Mouse (Mus musculus) hindbrain, embryonic 13.5 days (tissue): Measurements from ENCODE around the gene Pnmal1. TPM values are rescaled to one million over a fixed set of nuclear protein-coding genes. Genes with fewer than 3 reads are reported as not detected.

ENCODE experiments used
- ATAC-seq: fragments of 200-750 bp; cut with Nextera tagmentation; 2 replicates; pipeline ENCODE4 v1.8.0; 2017; ENCODE audit warnings: moderate TSS enrichment; ENCODE audit not compliant: low FRiP score
- H3K27ac ChIP-seq: fragments of 300-500 bp; sonication (generic); 2 replicates; pipeline ENCODE4 v1.5.1; 2015; ENCODE audit warnings: inconsistent platforms, mild to moderate bottlenecking, moderate library complexity
- H3K27me3 ChIP-seq: fragments of 300-500 bp; sonication (generic); 2 replicates; pipeline ENCODE4 v1.6.1; 2015; ENCODE audit warnings: mild to moderate bottlenecking, inconsistent platforms
- H3K36me3 ChIP-seq: fragments of 300-500 bp; sonication (generic); 2 replicates; pipeline ENCODE4 v1.6.1; 2015; ENCODE audit warnings: mild to moderate bottlenecking, inconsistent platforms
- H3K4me1 ChIP-seq: fragments of 300-500 bp; sonication (generic); replicated peaks from 2 replicates; pipeline ENCODE4 v1.6.1; 2015; ENCODE audit warnings: inconsistent platforms
- H3K4me2 ChIP-seq: fragments of 300-500 bp; sonication (generic); 2 replicates; pipeline ENCODE4 v1.6.1; 2015; ENCODE audit warnings: inconsistent platforms, mild to moderate bottlenecking, moderate library complexity
- H3K4me3 ChIP-seq: fragments of 300-500 bp; sonication (generic); 2 replicates; pipeline ENCODE4 v1.5.1; 2015; ENCODE audit warnings: mild to moderate bottlenecking, inconsistent platforms
- H3K9ac ChIP-seq: fragments of 300-500 bp; sonication (generic); 2 replicates; pipeline ENCODE4 v1.6.1; 2015; ENCODE audit warnings: mild to moderate bottlenecking, inconsistent platforms
- H3K9me3 ChIP-seq: fragments of 300-500 bp; sonication (generic); 2 replicates; pipeline ENCODE4 v1.6.1; 2016; ENCODE audit warnings: inconsistent platforms
- WGBS: fragments of 180-500 bp; shearing (Covaris S2); methylation state at CpG from one replicate; pipeline ENCODE4 v1.1.7; 2015; 5-methylcytosine and 5-hydroxymethylcytosine counted together
- polyA plus RNA-seq: library from polyadenylated mRNA; unstranded; fragments of >200 nt; fragmentation: Nextera tagmentation; extraction: Ambion mirVana; gene quantifications from 2 replicates; pipeline ENCODE4 v1.2.1, GENCODE M21; 2015

The Pnmal1 gene
- polyA plus RNA-seq, 1 experiment from 2014 or later = 42.0 TPM

- Histone ChIP-seq H3K9me3 (no peaks in the 10 kb centered on the region), H3K27ac (no peak overlapping the region), H3K27me3 (no peaks in the 10 kb centered on the region), H3K4me1 (peaks cover 2% of the 10 kb centered on the region; the same call in 1 of the 2 replicates), H3K36me3 (peaks cover 100% of the 10 kb centered on the region), H3K9ac (no peak overlapping the region), H3K4me3 (no peak overlapping the region), H3K4me2 (no peak overlapping the region)
- ATAC-seq = no peak
- 96% methylated on average over 7 of the region's 7 CpGs for WGBS
Observed at GRCm38 (mm10) chr7:17011909-17012590, 52.6 kb downstream of the Pnmal1 start.

Other genes starting within 250 kb of the Pnmal1 start
- gene Ceacam9, start 237.8 kb upstream of the Pnmal1 start, polyA plus RNA-seq = not detected in 2 replicates
- gene Ap2s1, start 221.3 kb upstream of the Pnmal1 start, polyA plus RNA-seq = 381 and 383 TPM in 2 replicates
- gene Slc1a5, start 178.3 kb upstream of the Pnmal1 start, polyA plus RNA-seq = 8.6 and 8.7 TPM in 2 replicates
- gene Strn4, start 143.8 kb upstream of the Pnmal1 start, polyA plus RNA-seq = 159 and 172 TPM in 2 replicates
- 43.6 and 45.3 TPM in 2 replicates for gene Fkrp, start 142.9 kb upstream of the Pnmal1 start, polyA plus RNA-seq
- gene Prkd2, start 116.8 kb upstream of the Pnmal1 start, polyA plus RNA-seq = 6.6 and 7.3 TPM in 2 replicates
- 2.8 and 2.9 TPM in 2 replicates for gene Dact3, start 84.4 kb upstream of the Pnmal1 start, polyA plus RNA-seq
- gene Gng8, start 67.9 kb upstream of the Pnmal1 start, polyA plus RNA-seq = 6.1 and 8.2 TPM in 2 replicates
- gene Ptgir, start 53.2 kb upstream of the Pnmal1 start, polyA plus RNA-seq = 0.78 and 0.83 TPM in 2 replicates
- 307 and 317 TPM in 2 replicates for gene Calm3, start 35.6 kb upstream of the Pnmal1 start, polyA plus RNA-seq
- 110 and 117 TPM in 2 replicates for gene Pnmal2, start 15.0 kb upstream of the Pnmal1 start, polyA plus RNA-seq
- gene Gm42372, start 23.4 kb downstream of the Pnmal1 start, polyA plus RNA-seq = 3.7 and 4.4 TPM in 2 replicates
- 5.5 and 5.9 TPM in 2 replicates for gene Ccdc8, start 33.0 kb downstream of the Pnmal1 start, polyA plus RNA-seq
- 109 and 115 TPM in 2 replicates for gene Ppp5c, start 68.2 kb downstream of the Pnmal1 start, polyA plus RNA-seq
- gene Hif3a, start 102.7 kb downstream of the Pnmal1 start, polyA plus RNA-seq = 2.8 and 2.9 TPM in 2 replicates
- gene Psg16, start 114.4 kb downstream of the Pnmal1 start, polyA plus RNA-seq = 1.5 and 1.6 TPM in 2 replicates
- gene Ceacam3, start 190.6 kb downstream of the Pnmal1 start, polyA plus RNA-seq = not detected in 2 replicates
- not detected in 2 replicates for gene Psg29, start 243.8 kb downstream of the Pnmal1 start, polyA plus RNA-seq